Mouse (Mus musculus) lung, adult 2 months (tissue): ENCODE data around the gene Myt1l.

ENCODE experiments used
- CTCF ChIP-seq: fragments of 200-500 bp; IDR thresholded peaks from 2 replicates; pipeline ENCODE4 v1.5.1; 2011; ENCODE audit warnings: mild to moderate bottlenecking, low read length, control low read depth; ENCODE audit not compliant: insufficient read depth
- POLR2A ChIP-seq: fragments of 200-500 bp; IDR thresholded peaks from 2 replicates; pipeline ENCODE4 v1.6.1; 2011; ENCODE audit warnings: low read depth, mild to moderate bottlenecking, control low read depth, low read length, borderline replicate concordance; ENCODE audit errors: extremely low read depth

DNA sequence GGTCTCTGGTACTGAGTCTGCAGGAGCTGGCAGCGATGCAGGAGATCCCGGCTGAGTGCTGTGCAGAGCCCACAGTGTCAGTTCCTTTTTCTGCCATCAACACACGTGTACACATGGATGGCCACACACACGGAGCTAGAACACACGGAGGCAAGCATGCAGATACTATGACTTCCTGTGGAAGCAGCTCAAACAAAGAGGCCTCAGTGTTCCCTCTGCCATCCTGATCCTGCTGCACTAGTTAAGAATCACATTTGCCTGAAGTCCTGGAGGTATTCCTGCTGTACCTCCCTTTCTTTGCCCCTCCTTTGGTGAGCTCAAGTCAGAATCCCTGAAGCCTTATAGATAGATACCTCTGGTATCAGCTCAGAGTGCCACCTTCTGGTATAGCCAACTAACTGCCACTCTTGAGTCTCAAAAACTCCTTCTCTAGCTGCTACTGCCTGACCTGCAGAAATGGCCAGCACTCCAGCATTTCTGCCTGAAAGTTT is 309.2 kb downstream of the Myt1l start:
- no peak for TF ChIP-seq POLR2A
- 0 out of 2 replicates have a peak, but pooled peaks have one; percentile 4 for TF ChIP-seq CTCF
